Mouse (Mus musculus) myocyte (in vitro differentiated cells): ENCODE results near the gene H2-Ob. TPM values are rescaled to one million over a fixed set of nuclear protein-coding genes. Genes with fewer than 3 reads are reported as not detected.

Source experiments
- H3K27me3 ChIP-seq: one replicate; pipeline ENCODE4 v1.6.1; 2011; ENCODE audit not compliant: control insufficient read depth, insufficient read depth, insufficient read length
- H3K36me3 ChIP-seq: one replicate; pipeline ENCODE4 v1.6.1; 2011; ENCODE audit not compliant: control insufficient read depth, insufficient read depth
- H3K4me2 ChIP-seq: one replicate; pipeline ENCODE4 v1.6.1; 2011; ENCODE audit warnings: low read depth, control low read depth
- H3K4me3 ChIP-seq: one replicate; pipeline ENCODE4 v1.5.1; 2011; ENCODE audit warnings: mild to moderate bottlenecking, control low read depth, moderate library complexity
- H3K79me2 ChIP-seq: one replicate; pipeline ENCODE4 v1.6.1; 2011; ENCODE audit not compliant: control insufficient read depth, insufficient read depth
- H3ac ChIP-seq: one replicate; pipeline ENCODE4 v1.6.1; 2011; ENCODE audit not compliant: control insufficient read depth, insufficient read length
- CEBPB ChIP-seq: IDR thresholded peaks from 2 replicates; pipeline ENCODE4 v1.6.1; 2011; ENCODE audit warnings: mild to moderate bottlenecking, moderate library complexity; ENCODE audit not compliant: poor library complexity, insufficient read depth, severe bottlenecking
- E2F4 ChIP-seq: IDR thresholded peaks from one replicate; pipeline ENCODE4 v1.6.1; 2011; ENCODE audit warnings: mild to moderate bottlenecking, control low read depth, moderate library complexity; ENCODE audit not compliant: insufficient read depth
- MAX ChIP-seq: IDR thresholded peaks from one replicate; pipeline ENCODE4 v1.6.1; 2011; ENCODE audit warnings: low read depth, mild to moderate bottlenecking, control low read depth
- MYOD1 ChIP-seq, 3 experiments: IDR thresholded peaks; one replicate each; pipeline ENCODE4 v1.6.1; 2011; ENCODE audit warnings: control low read depth in 2 of 3, low read depth in 2 of 3, mild to moderate bottlenecking in 2 of 3, moderate library complexity in 1 of 3; ENCODE audit not compliant: insufficient read length in 2 of 3, control insufficient read depth in 1 of 3
- MYOG ChIP-seq, 3 experiments: IDR thresholded peaks; one replicate each; pipeline ENCODE4 v1.6.1; 2011; ENCODE audit warnings: control low read depth in 2 of 3, low read depth in 2 of 3, mild to moderate bottlenecking in 2 of 3; ENCODE audit not compliant: insufficient read length in 2 of 3, control insufficient read depth in 1 of 3, insufficient read depth in 1 of 3
- POLR2A ChIP-seq: IDR thresholded peaks from one replicate; pipeline ENCODE4 v1.6.1; 2011; ENCODE audit warnings: low read depth, mild to moderate bottlenecking, control low read depth, moderate library complexity; ENCODE audit not compliant: insufficient read length
- POLR2AphosphoS2 ChIP-seq: IDR thresholded peaks from one replicate; pipeline ENCODE4 v1.6.1; 2011; ENCODE audit warnings: low read depth, control low read depth; ENCODE audit not compliant: insufficient read length
- REST ChIP-seq: IDR thresholded peaks from one replicate; pipeline ENCODE4 v1.6.1; 2011; ENCODE audit warnings: mild to moderate bottlenecking, control low read depth, moderate library complexity; ENCODE audit not compliant: insufficient read depth, insufficient read length
- SRF ChIP-seq: IDR thresholded peaks from one replicate; pipeline ENCODE4 v1.6.1; 2011; ENCODE audit warnings: low read depth; ENCODE audit not compliant: control insufficient read depth, insufficient read length
- TCF12 ChIP-seq: IDR thresholded peaks from one replicate; pipeline ENCODE4 v1.6.1; 2011; ENCODE audit warnings: mild to moderate bottlenecking, control low read depth; ENCODE audit not compliant: poor library complexity, insufficient read depth, severe bottlenecking
- TCF3 ChIP-seq: IDR thresholded peaks from one replicate; pipeline ENCODE4 v1.6.1; 2011; ENCODE audit warnings: low read depth, control low read depth; ENCODE audit not compliant: insufficient read length
- USF1 ChIP-seq: IDR thresholded peaks from one replicate; pipeline ENCODE4 v1.6.1; 2011; ENCODE audit warnings: low read depth, mild to moderate bottlenecking, control low read depth, moderate library complexity
- polyA plus RNA-seq: library from polyadenylated mRNA; unstranded; fragments of >200 nt; fragmentation: generic; extraction: Trizol; gene quantifications from one replicate; pipeline ENCODE4 v1.2.1, GENCODE M21; 2012; ENCODE audit warnings: missing spikeins

The H2-Ob gene
- polyA plus RNA-seq, 1 experiment: not detected

- no peak overlapping the region for H3K4me3 ChIP-seq
- H3K27me3 ChIP-seq: peaks cover 5% of the 10 kb centered on the region
- H3ac ChIP-seq: no peak overlapping the region
- no peaks in the 10 kb centered on the region for H3K36me3 ChIP-seq
- no peaks in the 10 kb centered on the region for H3K79me2 ChIP-seq
- no peak overlapping the region for H3K4me2 ChIP-seq
- TF ChIP-seq MAX: no peak
- no peak for TF ChIP-seq MYOG (IDR thresholded peaks at IDR 0.05; ENCODE audit: control insufficient read depth in 1 of 3, insufficient read depth in 1 of 3, insufficient read length in 2 of 3, low read depth in 2 of 3)
- TF ChIP-seq USF1: no peak
- no peak for TF ChIP-seq REST
- TF ChIP-seq E2F4: no peak
- TF ChIP-seq TCF3: no peak
- TF ChIP-seq TCF12: no peak
- no peak for TF ChIP-seq SRF
- no peak for TF ChIP-seq POLR2AphosphoS2
- no peak for TF ChIP-seq MYOD1 (IDR thresholded peaks at IDR 0.05; ENCODE audit: control insufficient read depth in 1 of 3, insufficient read length in 2 of 3, low read depth in 2 of 3)
- TF ChIP-seq CEBPB: no peak
Measured at GRCm38 (mm10) chr17:34299356-34299755, 60.7 kb downstream of the H2-Ob start.

GRCm38 (mm10) chr17:34300071-34300470 lies 61.4 kb downstream of the H2-Ob start:
- no peak overlapping the region for H3K4me3 ChIP-seq
- no peaks in the 10 kb centered on the region for H3K36me3 ChIP-seq
- H3ac ChIP-seq: no peak overlapping the region
- no peak overlapping the region for H3K4me2 ChIP-seq
- H3K27me3 ChIP-seq: peaks cover 5% of the 10 kb centered on the region
- H3K79me2 ChIP-seq: no peaks in the 10 kb centered on the region
- TF ChIP-seq USF1 (no peak), REST (no peak), MYOD1 (IDR thresholded peaks at IDR 0.05; ENCODE audit: control insufficient read depth in 1 of 3, insufficient read length in 2 of 3, low read depth in 2 of 3) (no peak), SRF (no peak), MYOG (IDR thresholded peaks at IDR 0.05; ENCODE audit: control insufficient read depth in 1 of 3, insufficient read depth in 1 of 3, insufficient read length in 2 of 3, low read depth in 2 of 3) (no peak)

GRCm38 (mm10) chr17:34300691-34301566 lies 62.2 kb downstream of the H2-Ob start:
- no peak for TF ChIP-seq MAX
- no peak for TF ChIP-seq USF1
- no peak for TF ChIP-seq POLR2A
- TF ChIP-seq CEBPB: no peak
- no peak for TF ChIP-seq MYOD1 (IDR thresholded peaks at IDR 0.05; ENCODE audit: control insufficient read depth in 1 of 3, insufficient read length in 2 of 3, low read depth in 2 of 3)
- TF ChIP-seq MYOG (IDR thresholded peaks at IDR 0.05; ENCODE audit: control insufficient read depth in 1 of 3, insufficient read depth in 1 of 3, insufficient read length in 2 of 3, low read depth in 2 of 3): no peak
- TF ChIP-seq POLR2AphosphoS2: no peak
- TF ChIP-seq SRF: no peak
- TF ChIP-seq E2F4: no peak
- no peak for TF ChIP-seq TCF12
- TF ChIP-seq TCF3: no peak
- no peak for TF ChIP-seq REST
- Histone ChIP-seq H3ac (no peak overlapping the region), H3K4me3 (no peak overlapping the region), H3K36me3 (no peaks in the 10 kb centered on the region), H3K27me3 (peaks cover 1% of the 10 kb centered on the region), H3K4me2 (no peak overlapping the region), H3K79me2 (no peaks in the 10 kb centered on the region)

- TF ChIP-seq MAX (no peak), CEBPB (no peak), TCF3 (no peak), POLR2A (no peak), MYOG (IDR thresholded peaks at IDR 0.05; ENCODE audit: control insufficient read depth in 1 of 3, insufficient read depth in 1 of 3, insufficient read length in 2 of 3, low read depth in 2 of 3) (no peak), SRF (no peak), USF1 (no peak), E2F4 (no peak), MYOD1 (IDR thresholded peaks at IDR 0.05; ENCODE audit: control insufficient read depth in 1 of 3, insufficient read length in 2 of 3, low read depth in 2 of 3) (no peak), POLR2AphosphoS2 (no peak), REST (no peak), TCF12 (no peak)
Measured at GRCm38 (mm10) chr17:34301670-34302190, 63.0 kb downstream of the H2-Ob start.

DNA sequence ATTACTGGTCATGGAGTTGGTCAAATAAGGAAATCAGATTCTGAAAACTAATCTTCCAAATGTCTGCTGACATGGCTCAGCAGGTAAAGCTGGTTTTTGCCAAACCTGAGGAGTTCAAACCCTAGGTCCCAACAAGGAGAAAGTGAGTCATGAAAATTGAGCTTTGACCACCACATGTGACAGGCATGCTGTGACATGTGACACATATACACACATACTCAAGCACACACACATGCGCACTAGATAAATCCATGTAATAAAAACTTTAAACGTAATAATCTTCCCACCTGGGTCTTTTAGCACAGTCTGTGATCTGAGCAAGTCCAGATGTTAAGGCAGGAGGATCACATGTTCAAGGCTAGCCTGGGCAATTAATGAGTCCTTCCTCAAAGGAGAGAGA lies 65.1 kb downstream of the H2-Ob start:
- H3ac ChIP-seq: no peak overlapping the region
- no peak overlapping the region for H3K4me3 ChIP-seq
- TF ChIP-seq POLR2AphosphoS2 (no peak), MYOD1 (IDR thresholded peaks at IDR 0.05; ENCODE audit: control insufficient read depth in 1 of 3, insufficient read length in 2 of 3, low read depth in 2 of 3) (no peak), TCF12 (no peak), USF1 (no peak), MAX (no peak), E2F4 (no peak), MYOG (IDR thresholded peaks at IDR 0.05; ENCODE audit: control insufficient read depth in 1 of 3, insufficient read depth in 1 of 3, insufficient read length in 2 of 3, low read depth in 2 of 3) (no peak), TCF3 (no peak), SRF (no peak), POLR2A (no peak), REST (no peak), CEBPB (no peak)
- no peaks in the 10 kb centered on the region for H3K27me3 ChIP-seq
- no peaks in the 10 kb centered on the region for H3K36me3 ChIP-seq
- no peaks in the 10 kb centered on the region for H3K79me2 ChIP-seq
- H3K4me2 ChIP-seq: no peak overlapping the region

More at GRCm38 (mm10) chr17:34301670-34302190, 63.0 kb downstream of the H2-Ob start:
- no peak overlapping the region for H3ac ChIP-seq
- no peaks in the 10 kb centered on the region for H3K27me3 ChIP-seq
- H3K79me2 ChIP-seq: no peaks in the 10 kb centered on the region
- H3K4me2 ChIP-seq: no peak overlapping the region
- no peaks in the 10 kb centered on the region for H3K36me3 ChIP-seq
- H3K4me3 ChIP-seq: no peak overlapping the region
